Mouse (Mus musculus) CH12.LX (cell line): ENCODE data around the gene Gm21981. TPM values are rescaled to one million over a fixed set of nuclear protein-coding genes. Genes with fewer than 3 reads are reported as not detected.

Experiments
- DNase-seq: peaks from one replicate; pipeline ENCODE4 v3.0.0-alpha.2; 2013; ENCODE audit errors: extremely low read depth
- H3K27ac ChIP-seq: 2 replicates; pipeline ENCODE4 v1.5.1; 2012; ENCODE audit warnings: low read depth, mild to moderate bottlenecking, control low read depth, moderate library complexity; ENCODE audit not compliant: insufficient read depth
- H3K27me3 ChIP-seq: replicated peaks from 2 replicates; pipeline ENCODE3; 2012; ENCODE audit warnings: inconsistent platforms
- H3K36me3 ChIP-seq, 2 experiments: replicated peaks in 1 of 2; 2 replicates each; pipeline versions ENCODE3 to v1.6.1; 2012; ENCODE audit warnings: inconsistent platforms in 1 of 2, low read length in 1 of 2, mild to moderate bottlenecking in 1 of 2, mixed read lengths in 1 of 2, moderate library complexity in 1 of 2; ENCODE audit not compliant: control insufficient read depth in 1 of 2, insufficient read depth in 1 of 2
- H3K4me1 ChIP-seq, 2 experiments: 2 replicates each; pipeline ENCODE4 v1.6.1; 2012; ENCODE audit warnings: inconsistent platforms in 1 of 2, moderate library complexity in 1 of 2; ENCODE audit not compliant: insufficient read depth in 2 of 2, control insufficient read depth in 1 of 2
- H3K4me2 ChIP-seq: 2 replicates; pipeline ENCODE4 v1.6.1; 2012; ENCODE audit warnings: low read depth, mild to moderate bottlenecking, control low read depth; ENCODE audit not compliant: poor library complexity, insufficient read depth, severe bottlenecking
- H3K4me3 ChIP-seq, 3 experiments: fragments of 150-350 bp in 1 of 3; sonication (generic) in 1 of 3; replicated peaks in 1 of 3; 2 replicates each; pipeline versions ENCODE3 to v1.5.1; 2011 to 2012; ENCODE audit warnings: low read depth in 2 of 3, low read length in 2 of 3, mild to moderate bottlenecking in 2 of 3, moderate library complexity in 2 of 3, control low read depth in 1 of 3, improper control_type of control experiment in 1 of 3, inconsistent platforms in 1 of 3, mixed read lengths in 1 of 3; ENCODE audit not compliant: poor library complexity in 1 of 3
- H3K79me2 ChIP-seq: replicated peaks from 2 replicates; pipeline ENCODE4 v1.6.1; 2012; ENCODE audit warnings: mild to moderate bottlenecking, moderate library complexity; ENCODE audit not compliant: control insufficient read depth, poor library complexity, insufficient read depth, severe bottlenecking; ENCODE audit errors: extremely low read depth
- H3K9ac ChIP-seq: 2 replicates; pipeline ENCODE4 v1.6.1; 2012; ENCODE audit warnings: low read depth, mild to moderate bottlenecking, control low read depth, moderate library complexity; ENCODE audit not compliant: insufficient read depth
- H3K9me3 ChIP-seq: replicated peaks from 2 replicates; pipeline ENCODE3; 2012; ENCODE audit warnings: low read length, inconsistent platforms, mixed read lengths
- CHD1 ChIP-seq: IDR thresholded peaks from 2 replicates; pipeline ENCODE4 v1.6.1; 2012; ENCODE audit warnings: low read depth, low read length, improper control_type of control experiment, inconsistent platforms
- CTCF ChIP-seq, 2 experiments: IDR thresholded peaks in 1 of 2; conservative IDR thresholded peaks in 1 of 2; 2 replicates each; pipeline ENCODE4 v1.5.1; 2011 to 2012; ENCODE audit warnings: low read depth in 2 of 2, low read length in 2 of 2, improper control_type of control experiment in 1 of 2, inconsistent platforms in 1 of 2, mild to moderate bottlenecking in 1 of 2, moderate library complexity in 1 of 2
- E2F4 ChIP-seq: IDR thresholded peaks from 2 replicates; pipeline ENCODE4 v1.6.1; 2011; ENCODE audit warnings: low read depth, low read length, improper control_type of control experiment; ENCODE audit not compliant: insufficient replicate concordance
- ELF1 ChIP-seq: IDR thresholded peaks from 2 replicates; pipeline ENCODE4 v1.6.1; 2014; ENCODE audit warnings: low read depth, mild to moderate bottlenecking, inconsistent platforms, low read length, improper control_type of control experiment
- EP300 ChIP-seq: IDR thresholded peaks from 2 replicates; pipeline ENCODE4 v1.6.1; 2011; ENCODE audit warnings: low read length, improper control_type of control experiment
- HCFC1 ChIP-seq: IDR thresholded peaks from 2 replicates; pipeline ENCODE4 v1.6.1; 2012; ENCODE audit warnings: low read depth, mild to moderate bottlenecking, inconsistent platforms, low read length, improper control_type of control experiment
- IRF4 ChIP-seq: IDR thresholded peaks from 2 replicates; pipeline ENCODE4 v1.6.1; 2014; ENCODE audit warnings: low read depth, mild to moderate bottlenecking, inconsistent platforms, low read length, improper control_type of control experiment
- JUND ChIP-seq: conservative IDR thresholded peaks from 2 replicates; pipeline ENCODE4 v1.6.1; 2011; ENCODE audit warnings: low read depth, low read length, improper control_type of control experiment
- KAT2A ChIP-seq: IDR thresholded peaks from 2 replicates; pipeline ENCODE4 v1.6.1; 2012; ENCODE audit warnings: low read length, improper control_type of control experiment, inconsistent platforms; ENCODE audit not compliant: insufficient replicate concordance
- MAX ChIP-seq: IDR thresholded peaks from 2 replicates; pipeline ENCODE4 v1.6.1; 2011; ENCODE audit warnings: low read length, improper control_type of control experiment
- MEF2A ChIP-seq: IDR thresholded peaks from 2 replicates; pipeline ENCODE4 v1.6.1; 2014; ENCODE audit warnings: low read depth, mild to moderate bottlenecking, inconsistent platforms, low read length, improper control_type of control experiment, borderline replicate concordance
- MXI1 ChIP-seq: IDR thresholded peaks from 2 replicates; pipeline ENCODE4 v1.6.1; 2011; ENCODE audit warnings: mild to moderate bottlenecking, low read depth, low read length, improper control_type of control experiment
- NELFE ChIP-seq: IDR thresholded peaks from 2 replicates; pipeline ENCODE4 v1.6.1; 2011; ENCODE audit warnings: low read depth, low read length, improper control_type of control experiment
- NRF1 ChIP-seq: IDR thresholded peaks from 2 replicates; pipeline ENCODE4 v1.6.1; 2014; ENCODE audit warnings: low read depth, mild to moderate bottlenecking, inconsistent platforms, low read length, improper control_type of control experiment, moderate library complexity
- PAX5 ChIP-seq: IDR thresholded peaks from 2 replicates; pipeline ENCODE4 v1.6.1; 2012; ENCODE audit warnings: low read length, inconsistent platforms, mixed read lengths
- POLR2AphosphoS2 ChIP-seq: IDR thresholded peaks from 2 replicates; pipeline ENCODE4 v1.6.1; 2011; ENCODE audit warnings: low read depth, low read length, improper control_type of control experiment
- RAD21 ChIP-seq: IDR thresholded peaks from 2 replicates; pipeline ENCODE4 v1.6.1; 2011; ENCODE audit warnings: low read depth, mild to moderate bottlenecking, low read length, improper control_type of control experiment, moderate library complexity
- SIN3A ChIP-seq: IDR thresholded peaks from 2 replicates; pipeline ENCODE4 v1.6.1; 2012; ENCODE audit warnings: low read length, improper control_type of control experiment, inconsistent platforms
- SMC3 ChIP-seq: IDR thresholded peaks from 2 replicates; pipeline ENCODE4 v1.6.1; 2011; ENCODE audit warnings: low read depth, low read length, improper control_type of control experiment
- TBP ChIP-seq: conservative IDR thresholded peaks from 2 replicates; pipeline ENCODE4 v1.6.1; 2011; ENCODE audit warnings: low read depth, low read length, improper control_type of control experiment
- UBTF ChIP-seq: IDR thresholded peaks from 2 replicates; pipeline ENCODE4 v1.6.1; 2012; ENCODE audit warnings: low read depth, mild to moderate bottlenecking, inconsistent platforms, low read length, improper control_type of control experiment, moderate library complexity
- USF1 ChIP-seq: IDR thresholded peaks from 2 replicates; pipeline ENCODE4 v1.6.1; 2014; ENCODE audit warnings: low read depth, mild to moderate bottlenecking, inconsistent platforms, low read length, improper control_type of control experiment
- USF2 ChIP-seq: conservative IDR thresholded peaks from 2 replicates; pipeline ENCODE4 v1.6.1; 2011; ENCODE audit warnings: low read depth, low read length, improper control_type of control experiment
- ZKSCAN1 ChIP-seq: IDR thresholded peaks from 2 replicates; pipeline ENCODE4 v1.6.1; 2012; ENCODE audit warnings: low read depth, inconsistent platforms, low read length, improper control_type of control experiment, borderline replicate concordance
- dilution Hi-C: fragments of 300-500 bp; cut with MboI; formaldehyde crosslinking; loops from 2 replicates; pipeline ENCODE4 v1.14.3; 2020; ENCODE audit warnings: low sequenced_read_pairs; ENCODE audit not compliant: extremely low pct_unique_long_range_greater_than_20kb, extremely low pct_ligation_motif_present
- in situ Hi-C: fragments of 300-500 bp; cut with MboI; formaldehyde crosslinking; loops from 3 replicates; pipeline ENCODE4 v1.14.3; 2019; ENCODE audit warnings: low sequenced_read_pairs, low pct_ligation_motif_present, low pct_unique_long_range_greater_than_20kb, mixed read lengths
- polyA plus RNA-seq: library from polyadenylated mRNA; unstranded; fragments of >175 nt; gene quantifications from 2 replicates; pipeline ENCODE4 v1.2.1, GENCODE M21; 2012; ENCODE audit warnings: low read depth; ENCODE audit not compliant: insufficient read length
- total RNA-seq, 2 experiments: library from RNA; depleted of rRNA; stranded (reverse); fragments of 300-350 nt in 1 of 2; fragments of >200 nt in 1 of 2; gene quantifications; 2 replicates each; pipeline ENCODE4 v1.2.3; 2012 to 2014

The Gm21981 gene
- total and polyA plus RNA-seq, 3 experiments = 0.11 to 0.59 TPM; not detected in 1

- TF ChIP-seq POLR2AphosphoS2 (no peak), MAX (no peak), IRF4 (no peak), NRF1 (no peak), HCFC1 (no peak), CHD1 (no peak), RAD21 (no peak), KAT2A (no peak), ELF1 (no peak), MEF2A (no peak), PAX5 (no peak), SIN3A (no peak), TBP (no peak), E2F4 (no peak), USF2 (no peak), CTCF (conservative IDR thresholded peaks at IDR 0.05 in 1 of 2, IDR thresholded peaks at IDR 0.05 in 1 of 2; ENCODE audit: low read depth in 2 of 2, low read length in 2 of 2) (no peak)
- Histone ChIP-seq H3K4me1 (peaks cover 7 to 9% of the 10 kb centered on the region in 2 experiments; a peak in 3 of 4 replicates), H3K9me3 (no peaks in the 10 kb centered on the region), H3K27me3 (peaks cover 38% of the 10 kb centered on the region), H3K36me3 (no peaks in the 10 kb centered on the region), H3K9ac (no peak overlapping the region), H3K4me2 (no peak overlapping the region), H3K79me2 (no peaks in the 10 kb centered on the region), H3K27ac (no peak overlapping the region), H3K4me3 (no peak overlapping the region)
- dilution Hi-C loops = no loop called here
- no peak for DNase-seq
- in situ Hi-C loops = no loop called here
Measured at GRCm38 (mm10) chr17:47710036-47710435, 15.8 kb upstream of the Gm21981 start.

GRCm38 (mm10) chr17:47708972-47709371, 14.7 kb upstream of the Gm21981 start:
- Histone ChIP-seq H3K4me3 (no peak overlapping the region), H3K27ac (no peak overlapping the region), H3K9me3 (no peaks in the 10 kb centered on the region), H3K9ac (no peak overlapping the region), H3K4me1 (peaks cover 6 to 7% of the 10 kb centered on the region in 2 experiments; a peak in 3 of 4 replicates), H3K36me3 (no peaks in the 10 kb centered on the region), H3K4me2 (no peak overlapping the region), H3K27me3 (peaks cover 35% of the 10 kb centered on the region), H3K79me2 (no peaks in the 10 kb centered on the region)
- TF ChIP-seq USF1 = no peak
- no peak for TF ChIP-seq EP300
- no peak for TF ChIP-seq JUND
- TF ChIP-seq ZKSCAN1 = no peak
- TF ChIP-seq CTCF (conservative IDR thresholded peaks at IDR 0.05 in 1 of 2, IDR thresholded peaks at IDR 0.05 in 1 of 2; ENCODE audit: low read depth in 2 of 2, low read length in 2 of 2) = no peak
- TF ChIP-seq UBTF = no peak
- TF ChIP-seq POLR2AphosphoS2 = no peak
- TF ChIP-seq PAX5 = no peak
- no peak for TF ChIP-seq SIN3A
- no peak for TF ChIP-seq SMC3
- TF ChIP-seq CHD1 = no peak
- no peak for TF ChIP-seq NELFE
- TF ChIP-seq MXI1 = no peak
- TF ChIP-seq RAD21 = no peak
- in situ Hi-C loops = no loop called here
- no peak for DNase-seq
- dilution Hi-C loops = no loop called here
